Mouse (Mus musculus): ENCODE results near the gene Slc6a14. TPM values are rescaled to one million over a fixed set of nuclear protein-coding genes. Genes with fewer than 3 reads are reported as not detected.

Slc6a14 gene
- 1.5 TPM in 2 replicates for polyA plus RNA-seq (2011; ENCODE audit: insufficient read depth, insufficient read length, low read depth, missing spikeins)

GRCm38 (mm10) chrX:21714829-21715228 lies at the start of gene Slc6a14:
Slc6a14 (plus strand) TSS chrX:21714896.
- TF ChIP-seq EP300 (IDR thresholded peaks at IDR 0.05; ENCODE audit: insufficient read depth, low read depth, low read length) (no peak), CTCF (IDR thresholded peaks at IDR 0.05; ENCODE audit: low read depth, low read length) (no peak), POLR2A (IDR thresholded peaks at IDR 0.05; ENCODE audit: insufficient read depth, low read length) (no peak)
- Histone ChIP-seq H3K9ac (ENCODE audit: low read depth, poor library complexity, severe bottlenecking) (no peak within 1 kb of the TSS), H3K4me1 (ENCODE audit: control insufficient read depth, insufficient read depth, low read length) (no peaks in the 10 kb centered on the region), H3K9me3 (replicated peaks; ENCODE audit: control insufficient read depth, insufficient read depth, low read length, poor library complexity, severe bottlenecking) (no peaks in the 10 kb centered on the region), H3K36me3 (ENCODE audit: control insufficient read depth, insufficient read depth, low read length, poor library complexity, severe bottlenecking) (no peaks in the 10 kb centered on the region), H3K4me3 (ENCODE audit: low read depth, low read length) (peak within 1 kb of the TSS; percentile 28; the same call in 1 of the 2 replicates), H3K27me3 (ENCODE audit: control insufficient read depth, insufficient read depth, low read length, poor library complexity, severe bottlenecking) (no peaks in the 10 kb centered on the region), H3K27ac (ENCODE audit: insufficient read depth, low read length) (no peak within 1 kb of the TSS)

GRCm38 (mm10) chrX:21670896-21671295 lies 43.8 kb upstream of the Slc6a14 start:
- no peaks in the 10 kb centered on the region for H3K27me3 ChIP-seq (ENCODE audit: control insufficient read depth, insufficient read depth, low read length, poor library complexity, severe bottlenecking)
- TF ChIP-seq CTCF (IDR thresholded peaks at IDR 0.05; ENCODE audit: low read depth, low read length) = no peak
- 0 out of 2 replicates have a peak, but pooled peaks have one; percentile 19 for TF ChIP-seq EP300 (IDR thresholded peaks at IDR 0.05; ENCODE audit: insufficient read depth, low read depth, low read length)
- TF ChIP-seq POLR2A (IDR thresholded peaks at IDR 0.05; ENCODE audit: insufficient read depth, low read length) = no peak
- no peak overlapping the region for H3K9ac ChIP-seq (ENCODE audit: low read depth, poor library complexity, severe bottlenecking)
- H3K4me3 ChIP-seq (ENCODE audit: low read depth, low read length) = no peak overlapping the region
- no peak overlapping the region for H3K27ac ChIP-seq (ENCODE audit: insufficient read depth, low read length)
- H3K4me1 ChIP-seq (ENCODE audit: control insufficient read depth, insufficient read depth, low read length) = no peaks in the 10 kb centered on the region
- no peaks in the 10 kb centered on the region for H3K9me3 ChIP-seq (replicated peaks; ENCODE audit: control insufficient read depth, insufficient read depth, low read length, poor library complexity, severe bottlenecking)
- H3K36me3 ChIP-seq (ENCODE audit: control insufficient read depth, insufficient read depth, low read length, poor library complexity, severe bottlenecking) = no peaks in the 10 kb centered on the region

GRCm38 (mm10) chrX:21695220-21695619 lies 19.5 kb upstream of the Slc6a14 start:
- Histone ChIP-seq H3K4me1 (ENCODE audit: control insufficient read depth, insufficient read depth, low read length) (no peaks in the 10 kb centered on the region), H3K27me3 (ENCODE audit: control insufficient read depth, insufficient read depth, low read length, poor library complexity, severe bottlenecking) (no peaks in the 10 kb centered on the region), H3K9me3 (replicated peaks; ENCODE audit: control insufficient read depth, insufficient read depth, low read length, poor library complexity, severe bottlenecking) (no peaks in the 10 kb centered on the region), H3K27ac (ENCODE audit: insufficient read depth, low read length) (no peak overlapping the region), H3K9ac (ENCODE audit: low read depth, poor library complexity, severe bottlenecking) (no peak overlapping the region), H3K4me3 (ENCODE audit: low read depth, low read length) (no peak overlapping the region), H3K36me3 (ENCODE audit: control insufficient read depth, insufficient read depth, low read length, poor library complexity, severe bottlenecking) (no peaks in the 10 kb centered on the region)
- no peak for TF ChIP-seq EP300 (IDR thresholded peaks at IDR 0.05; ENCODE audit: insufficient read depth, low read depth, low read length)
- TF ChIP-seq CTCF (IDR thresholded peaks at IDR 0.05; ENCODE audit: low read depth, low read length) = no peak
- no peak for TF ChIP-seq POLR2A (IDR thresholded peaks at IDR 0.05; ENCODE audit: insufficient read depth, low read length)

GRCm38 (mm10) chrX:21695687-21696086 lies 19.0 kb upstream of the Slc6a14 start:
- H3K9ac ChIP-seq (ENCODE audit: low read depth, poor library complexity, severe bottlenecking) = no peak overlapping the region
- H3K36me3 ChIP-seq (ENCODE audit: control insufficient read depth, insufficient read depth, low read length, poor library complexity, severe bottlenecking) = no peaks in the 10 kb centered on the region
- no peak overlapping the region for H3K27ac ChIP-seq (ENCODE audit: insufficient read depth, low read length)
- no peaks in the 10 kb centered on the region for H3K27me3 ChIP-seq (ENCODE audit: control insufficient read depth, insufficient read depth, low read length, poor library complexity, severe bottlenecking)
- no peaks in the 10 kb centered on the region for H3K4me1 ChIP-seq (ENCODE audit: control insufficient read depth, insufficient read depth, low read length)
- H3K4me3 ChIP-seq (ENCODE audit: low read depth, low read length) = no peak overlapping the region
- TF ChIP-seq CTCF (IDR thresholded peaks at IDR 0.05; ENCODE audit: low read depth, low read length) (no peak), POLR2A (IDR thresholded peaks at IDR 0.05; ENCODE audit: insufficient read depth, low read length) (no peak), EP300 (IDR thresholded peaks at IDR 0.05; ENCODE audit: insufficient read depth, low read depth, low read length) (no peak)
- no peaks in the 10 kb centered on the region for H3K9me3 ChIP-seq (replicated peaks; ENCODE audit: control insufficient read depth, insufficient read depth, low read length, poor library complexity, severe bottlenecking)

- H3K9me3 ChIP-seq (replicated peaks; ENCODE audit: control insufficient read depth, insufficient read depth, low read length, poor library complexity, severe bottlenecking) = no peaks in the 10 kb centered on the region
- H3K9ac ChIP-seq (ENCODE audit: low read depth, poor library complexity, severe bottlenecking) = no peak overlapping the region
- H3K4me1 ChIP-seq (ENCODE audit: control insufficient read depth, insufficient read depth, low read length) = no peaks in the 10 kb centered on the region
- no peak overlapping the region for H3K27ac ChIP-seq (ENCODE audit: insufficient read depth, low read length)
- H3K36me3 ChIP-seq (ENCODE audit: control insufficient read depth, insufficient read depth, low read length, poor library complexity, severe bottlenecking) = no peaks in the 10 kb centered on the region
- H3K4me3 ChIP-seq (ENCODE audit: low read depth, low read length) = no peak overlapping the region
- no peak for TF ChIP-seq EP300 (IDR thresholded peaks at IDR 0.05; ENCODE audit: insufficient read depth, low read depth, low read length)
- TF ChIP-seq POLR2A (IDR thresholded peaks at IDR 0.05; ENCODE audit: insufficient read depth, low read length) = no peak
- no peak for TF ChIP-seq CTCF (IDR thresholded peaks at IDR 0.05; ENCODE audit: low read depth, low read length)
- H3K27me3 ChIP-seq (ENCODE audit: control insufficient read depth, insufficient read depth, low read length, poor library complexity, severe bottlenecking) = no peaks in the 10 kb centered on the region
Measured at GRCm38 (mm10) chrX:21701646-21702045, 13.1 kb upstream of the Slc6a14 start.

- Histone ChIP-seq H3K9ac (ENCODE audit: low read depth, poor library complexity, severe bottlenecking) (no peak overlapping the region), H3K4me3 (ENCODE audit: low read depth, low read length) (no peak overlapping the region), H3K36me3 (ENCODE audit: control insufficient read depth, insufficient read depth, low read length, poor library complexity, severe bottlenecking) (no peaks in the 10 kb centered on the region), H3K27ac (ENCODE audit: insufficient read depth, low read length) (no peak overlapping the region), H3K4me1 (ENCODE audit: control insufficient read depth, insufficient read depth, low read length) (no peaks in the 10 kb centered on the region), H3K9me3 (replicated peaks; ENCODE audit: control insufficient read depth, insufficient read depth, low read length, poor library complexity, severe bottlenecking) (no peaks in the 10 kb centered on the region), H3K27me3 (ENCODE audit: control insufficient read depth, insufficient read depth, low read length, poor library complexity, severe bottlenecking) (no peaks in the 10 kb centered on the region)
- TF ChIP-seq CTCF (IDR thresholded peaks at IDR 0.05; ENCODE audit: low read depth, low read length) = no peak
- no peak for TF ChIP-seq POLR2A (IDR thresholded peaks at IDR 0.05; ENCODE audit: insufficient read depth, low read length)
- TF ChIP-seq EP300 (IDR thresholded peaks at IDR 0.05; ENCODE audit: insufficient read depth, low read depth, low read length) = no peak
Measured at GRCm38 (mm10) chrX:21704470-21704869, 10.2 kb upstream of the Slc6a14 start.

Data from ES-Bruce4 (cell line).